Mouse (Mus musculus) embryonic facial prominence, embryonic 10.5 days (tissue): ENCODE measurements around the gene Aars. TPM values are rescaled to one million over a fixed set of nuclear protein-coding genes. Genes with fewer than 3 reads are reported as not detected.
"Not testable (repeated sequence)": the region's sequence is repeated elsewhere in the genome, so short reads cannot be mapped to it uniquely, and the experiment has no call there.

Experiments
- DNase-seq: peaks from one replicate; pipeline ENCODE4 v3.0.0-alpha.2; 2017; ENCODE audit warnings: low spot score
- H3K27ac ChIP-seq: fragments of 300-500 bp; sonication (generic); replicated peaks from 2 replicates; pipeline ENCODE4 v1.5.1; 2016; ENCODE audit warnings: mild to moderate bottlenecking
- H3K27me3 ChIP-seq: fragments of 300-500 bp; sonication (generic); replicated peaks from 2 replicates; pipeline ENCODE4 v1.6.1; 2016; ENCODE audit warnings: low read depth, mild to moderate bottlenecking; ENCODE audit not compliant: poor library complexity, severe bottlenecking
- H3K36me3 ChIP-seq: fragments of 300-500 bp; sonication (generic); replicated peaks from 2 replicates; pipeline ENCODE4 v1.6.1; 2016; ENCODE audit warnings: mild to moderate bottlenecking, moderate library complexity
- H3K4me1 ChIP-seq: fragments of 300-500 bp; sonication (generic); 2 replicates; pipeline ENCODE4 v1.6.1; 2016
- H3K4me3 ChIP-seq: fragments of 300-500 bp; sonication (generic); 2 replicates; pipeline ENCODE4 v1.5.1; 2016; ENCODE audit warnings: mild to moderate bottlenecking, moderate library complexity
- H3K9me3 ChIP-seq: fragments of 300-500 bp; sonication (generic); 2 replicates; pipeline ENCODE4 v1.6.1; 2016; ENCODE audit warnings: mild to moderate bottlenecking
- WGBS: fragments of 180-500 bp; shearing (Covaris S2); methylation state at CpG from one replicate; pipeline ENCODE4 v1.1.7; 2016; 5-methylcytosine and 5-hydroxymethylcytosine counted together
- microRNA-seq: library from miRNA; unstranded; fragments of <30 nt; microRNA quantifications from one replicate; pipeline ENCODE4, GENCODE M21; 2017
- polyA plus RNA-seq: library from polyadenylated mRNA; unstranded; fragments of >200 nt; fragmentation: Nextera tagmentation; extraction: Ambion mirVana; gene quantifications from 2 replicates; pipeline ENCODE4 v1.2.1, GENCODE M21; 2016

The Aars gene
- polyA plus RNA-seq, 1 experiment from 2014 or later = 71.3 TPM

- H3K9me3 ChIP-seq, DNase-seq, H3K36me3 ChIP-seq, H3K27me3 ChIP-seq, H3K4me3 ChIP-seq, H3K27ac ChIP-seq: not testable (repeated sequence)
- WGBS = 92% methylated on average over 5 of the region's 5 CpGs
- H3K4me1 ChIP-seq = peaks cover 27% of the 10 kb centered on the region
Measured at GRCm38 (mm10) chr8:111083936-111084335, 51.0 kb downstream of the Aars start.

GRCm38 (mm10) chr8:111090126-111090525 lies 57.2 kb downstream of the Aars start:
- Histone ChIP-seq H3K9me3 (no peaks in the 10 kb centered on the region), H3K27ac (no peak overlapping the region), H3K36me3 (no peaks in the 10 kb centered on the region), H3K4me1 (peaks cover 8% of the 10 kb centered on the region), H3K4me3 (no peak overlapping the region), H3K27me3 (no peaks in the 10 kb centered on the region)
- WGBS = under 1% methylated on average over 2 of the region's 2 CpGs
- peak; percentile 86 for DNase-seq

- Histone ChIP-seq H3K27ac (no peak overlapping the region), H3K27me3 (no peaks in the 10 kb centered on the region), H3K4me1 (peaks cover 14% of the 10 kb centered on the region), H3K9me3 (no peaks in the 10 kb centered on the region), H3K4me3 (no peak overlapping the region), H3K36me3 (no peaks in the 10 kb centered on the region)
- WGBS = 85% methylated on average over 7 of the region's 7 CpGs
- DNase-seq = no peak
Measured at GRCm38 (mm10) chr8:111091706-111092105, 58.8 kb downstream of the Aars start.

GRCm38 (mm10) chr8:111092326-111092725 lies 59.4 kb downstream of the Aars start, which contains the start of gene Clec18a:
TSS of gene Clec18a (minus strand) at chr8:111092426.
- not testable (repeated sequence) for H3K4me3 ChIP-seq

GRCm38 (mm10) chr8:111093865-111094718 lies 61.1 kb downstream of the Aars start, which contains the start of gene Pdpr:
TSS of gene Pdpr (plus strand) at chr8:111094630.
- peak; percentile 94 for DNase-seq
- peaks cover 14% of the 10 kb centered on the region for H3K4me1 ChIP-seq
- peak within 1 kb of the TSS; percentile 72 for H3K27ac ChIP-seq
- H3K4me3 ChIP-seq = peak within 1 kb of the TSS; percentile 73
- H3K27me3 ChIP-seq = no peaks in the 10 kb centered on the region
- H3K36me3 ChIP-seq = no peaks in the 10 kb centered on the region
- 4% methylated on average over 72 of the region's 72 CpGs for WGBS
- no peaks in the 10 kb centered on the region for H3K9me3 ChIP-seq

More at GRCm38 (mm10) chr8:111092326-111092725, 59.4 kb downstream of the Aars start, which contains the start of gene Clec18a:
- 85% methylated on average over 6 of the region's 6 CpGs for WGBS
- H3K36me3 ChIP-seq, H3K27ac ChIP-seq, H3K27me3 ChIP-seq, H3K9me3 ChIP-seq, DNase-seq: not testable (repeated sequence)
- peaks cover 14% of the 10 kb centered on the region for H3K4me1 ChIP-seq

GRCm38 (mm10) chr8:111094719-111095302 lies 61.9 kb downstream of the Aars start:
- H3K4me3 ChIP-seq = peak overlapping the region; percentile 73
- peak; percentile 38 for DNase-seq
- not testable (repeated sequence) for H3K27me3 ChIP-seq, H3K9me3 ChIP-seq, H3K36me3 ChIP-seq
- H3K4me1 ChIP-seq = peaks cover 14% of the 10 kb centered on the region
- under 1% methylated on average over 69 of the region's 69 CpGs for WGBS
- H3K27ac ChIP-seq = peak overlapping the region; percentile 72

Small RNA genes within 50 kb of the gene (microRNA-seq; reads per million reads assigned to microRNA genes)
- not detected for gene Gm24103
- gene Mir3473d = 1.5 reads per million

Other genes starting within 250 kb of the Aars start
- 0.24 TPM in 1 of 2 replicates, not detected in the other for gene Il34, start 227.2 kb upstream of the Aars start, polyA plus RNA-seq
- 77.2 and 83.5 TPM in 2 replicates for gene Cog4, start 186.5 kb upstream of the Aars start, polyA plus RNA-seq
- gene Sf3b3, start 186.4 kb upstream of the Aars start, polyA plus RNA-seq = 230 and 242 TPM in 2 replicates
- gene Fuk, start 130.7 kb upstream of the Aars start, polyA plus RNA-seq = 16.2 and 16.5 TPM in 2 replicates
- gene St3gal2, start 113.2 kb upstream of the Aars start, polyA plus RNA-seq = 34.5 and 34.8 TPM in 2 replicates
- gene Ddx19a, start 35.3 kb upstream of the Aars start, polyA plus RNA-seq = 23.7 and 26.3 TPM in 2 replicates
- gene Ddx19b, start 1.4 kb upstream of the Aars start, polyA plus RNA-seq = 7.7 and 8.9 TPM in 2 replicates
- 20.1 and 23.8 TPM in 2 replicates for gene Exosc6, start 23.2 kb downstream of the Aars start, polyA plus RNA-seq
- 1.8 and 2.4 TPM in 2 replicates for gene Clec18a, start 59.3 kb downstream of the Aars start, polyA plus RNA-seq
- 10.8 and 11.5 TPM in 2 replicates for gene Pdpr, start 61.5 kb downstream of the Aars start, polyA plus RNA-seq
- 62.0 and 65.0 TPM in 2 replicates for gene Glg1, start 226.1 kb downstream of the Aars start, polyA plus RNA-seq